Mouse (Mus musculus) embryonic facial prominence, embryonic 13.5 days (tissue): Measurements from ENCODE around the gene Zfp40. TPM values are rescaled to one million over a fixed set of nuclear protein-coding genes. Genes with fewer than 3 reads are reported as not detected.
"Not testable (repeated sequence)": the region's sequence is repeated elsewhere in the genome, so short reads cannot be mapped to it uniquely, and the experiment has no call there.

ENCODE experiments used
- ATAC-seq: fragments of 200-750 bp; cut with Nextera tagmentation; 2 replicates; pipeline ENCODE4 v1.8.0; 2017; ENCODE audit warnings: low read depth; ENCODE audit not compliant: insufficient number of reproducible peaks, insufficient read depth, low FRiP score, low TSS enrichment
- H3K27ac ChIP-seq: fragments of 300-500 bp; sonication (generic); 2 replicates; pipeline ENCODE4 v1.5.1; 2015; ENCODE audit warnings: moderate library complexity, mild to moderate bottlenecking, inconsistent platforms
- H3K27me3 ChIP-seq: fragments of 300-500 bp; sonication (generic); 2 replicates; pipeline ENCODE4 v1.6.1; 2015; ENCODE audit warnings: mild to moderate bottlenecking, inconsistent platforms
- H3K36me3 ChIP-seq: fragments of 300-500 bp; sonication (generic); 2 replicates; pipeline ENCODE4 v1.6.1; 2015; ENCODE audit warnings: mild to moderate bottlenecking, inconsistent platforms
- H3K4me1 ChIP-seq: fragments of 300-500 bp; sonication (generic); 2 replicates; pipeline ENCODE4 v1.6.1; 2015; ENCODE audit warnings: inconsistent platforms
- H3K4me2 ChIP-seq: fragments of 300-500 bp; sonication (generic); 2 replicates; pipeline ENCODE4 v1.6.1; 2015; ENCODE audit warnings: moderate library complexity, mild to moderate bottlenecking, inconsistent platforms
- H3K4me3 ChIP-seq: fragments of 300-500 bp; sonication (generic); 2 replicates; pipeline ENCODE4 v1.5.1; 2015; ENCODE audit warnings: mild to moderate bottlenecking, inconsistent platforms
- H3K9ac ChIP-seq: fragments of 300-500 bp; sonication (generic); 2 replicates; pipeline ENCODE4 v1.6.1; 2015; ENCODE audit warnings: mild to moderate bottlenecking, inconsistent platforms
- H3K9me3 ChIP-seq: fragments of 300-500 bp; sonication (generic); 2 replicates; pipeline ENCODE4 v1.6.1; 2016; ENCODE audit warnings: inconsistent platforms
- WGBS: fragments of 180-500 bp; shearing (Covaris S2); methylation state at CpG from one replicate; pipeline ENCODE4 v1.1.7; 2015; ENCODE audit warnings: mixed read lengths; 5-methylcytosine and 5-hydroxymethylcytosine counted together
- polyA plus RNA-seq: library from polyadenylated mRNA; unstranded; fragments of >200 nt; fragmentation: Nextera tagmentation; extraction: Ambion mirVana; gene quantifications from 2 replicates; pipeline ENCODE4 v1.2.1, GENCODE M21; 2015

Zfp40 gene
- polyA plus RNA-seq: 13.8 and 14.4 TPM in 2 replicates

GRCm38 (mm10) chr17:23192453-23193379 lies at the start of gene Zfp40:
TSS of gene Zfp40 (minus strand) at chr17:23193252.
- 4% methylated on average over 27 of the region's 27 CpGs for WGBS
- no peaks in the 10 kb centered on the region for H3K27me3 ChIP-seq
- peaks cover 6% of the 10 kb centered on the region; the same call in 1 of the 2 replicates for H3K36me3 ChIP-seq
- peak within 1 kb of the TSS; percentile 85 for H3K9ac ChIP-seq
- H3K4me3 ChIP-seq: peak within 1 kb of the TSS; percentile 74
- H3K4me2 ChIP-seq: peak within 1 kb of the TSS; percentile 73
- H3K9me3 ChIP-seq: no peaks in the 10 kb centered on the region
- peak; percentile 100 for ATAC-seq
- peak within 1 kb of the TSS; percentile 80 for H3K27ac ChIP-seq
- H3K4me1 ChIP-seq: peaks cover 7% of the 10 kb centered on the region

GRCm38 (mm10) chr17:23218320-23218719 lies 25.3 kb upstream of the Zfp40 start:
- no peak overlapping the region for H3K4me3 ChIP-seq
- no peak overlapping the region for H3K9ac ChIP-seq
- H3K4me2 ChIP-seq: no peak overlapping the region
- H3K9me3 ChIP-seq: no peaks in the 10 kb centered on the region
- H3K27ac ChIP-seq: no peak overlapping the region
- H3K4me1 ChIP-seq: no peaks in the 10 kb centered on the region
- no peak for ATAC-seq
- 86% methylated on average over 2 of the region's 2 CpGs for WGBS
- no peaks in the 10 kb centered on the region for H3K36me3 ChIP-seq
- H3K27me3 ChIP-seq: no peaks in the 10 kb centered on the region

GRCm38 (mm10) chr17:23199856-23200255 lies 6.8 kb upstream of the Zfp40 start:
- not testable (repeated sequence) for H3K36me3 ChIP-seq, H3K9me3 ChIP-seq, H3K27ac ChIP-seq, ATAC-seq, H3K4me2 ChIP-seq, H3K4me3 ChIP-seq, H3K9ac ChIP-seq, H3K27me3 ChIP-seq, H3K4me1 ChIP-seq
- 0% methylated on average over 1 of the region's 1 CpGs for WGBS

GRCm38 (mm10) chr17:23193441-23193840 lies 389 bp upstream of the Zfp40 start:
- ATAC-seq: peak; percentile 84; the same call in 1 of the 2 replicates
- H3K4me2 ChIP-seq: peak overlapping the region; percentile 73
- no peaks in the 10 kb centered on the region for H3K27me3 ChIP-seq
- no peaks in the 10 kb centered on the region for H3K9me3 ChIP-seq
- no peak overlapping the region for H3K27ac ChIP-seq
- peak overlapping the region; percentile 73 for H3K9ac ChIP-seq
- under 1% methylated on average over 11 of the region's 11 CpGs for WGBS
- H3K4me1 ChIP-seq: peaks cover 7% of the 10 kb centered on the region
- H3K36me3 ChIP-seq: 0 out of 2 replicates have a peak, but pooled peaks cover 3% of the 10 kb centered on the region
- H3K4me3 ChIP-seq: peak overlapping the region; percentile 54

DNA sequence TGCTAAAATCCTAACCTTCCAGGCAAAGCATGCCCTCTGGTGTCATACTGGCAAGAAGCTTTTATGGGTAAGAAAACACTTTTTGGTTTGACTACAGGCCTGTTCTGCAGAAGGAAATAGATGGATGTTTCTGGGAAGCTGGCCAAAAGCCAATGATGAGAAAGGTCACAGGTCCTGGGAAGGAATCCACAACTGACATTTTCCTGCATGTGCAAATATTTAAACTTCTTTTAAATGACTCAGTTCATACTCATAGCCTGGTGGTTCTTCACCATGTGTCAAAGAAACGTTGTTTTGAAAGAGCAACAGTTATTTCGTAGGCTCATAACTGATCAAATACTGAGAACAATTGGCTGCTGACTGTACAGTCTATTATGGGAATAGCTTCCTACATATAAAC lies 5.4 kb downstream of the Zfp40 start:
- no peak overlapping the region for H3K9ac ChIP-seq
- H3K9me3 ChIP-seq: no peaks in the 10 kb centered on the region
- peaks cover 40% of the 10 kb centered on the region for H3K36me3 ChIP-seq
- no peak overlapping the region for H3K4me2 ChIP-seq
- peaks cover 7% of the 10 kb centered on the region for H3K4me1 ChIP-seq
- H3K27ac ChIP-seq: no peak overlapping the region
- H3K27me3 ChIP-seq: no peaks in the 10 kb centered on the region
- no peak overlapping the region for H3K4me3 ChIP-seq
- WGBS: 81% methylated on average over 2 of the region's 2 CpGs
- ATAC-seq: no peak

Other genes with a start within 250 kb of the Zfp40 start
- gene Vmn2r-ps130, start 132.1 kb downstream of the Zfp40 start, polyA plus RNA-seq: not detected in 2 replicates
- gene Vmn2r114, start 119.3 kb upstream of the Zfp40 start, polyA plus RNA-seq: not detected in 2 replicates
- gene Vmn2r115, start 150.5 kb upstream of the Zfp40 start, polyA plus RNA-seq: not detected in 2 replicates
- not detected in 2 replicates for gene Vmn2r116, start 191.4 kb upstream of the Zfp40 start, polyA plus RNA-seq